Comparison of ENCODE assay signal across 13 mouse cellular contexts in the genomic region with DNA sequence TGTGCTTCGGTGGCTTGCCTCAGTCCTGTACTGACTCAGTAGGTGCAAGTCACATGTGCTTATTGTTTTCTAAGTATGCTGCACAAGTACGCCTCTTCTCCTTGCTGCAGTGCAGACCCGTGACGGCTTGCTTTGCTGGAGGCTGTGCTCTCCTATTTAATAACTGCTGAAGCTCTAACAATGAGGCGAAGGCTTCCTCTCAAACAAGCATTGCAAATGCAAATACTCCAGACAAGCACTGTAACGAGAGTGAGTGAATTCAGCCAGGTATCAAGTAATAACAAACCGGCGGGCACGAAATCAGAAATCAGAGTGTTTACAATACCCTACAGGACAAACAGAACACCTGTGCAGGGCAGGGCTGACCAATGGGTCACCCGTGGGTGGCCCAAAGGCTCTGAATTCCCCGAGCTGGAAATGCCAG. TPM values are rescaled to one million over a fixed set of nuclear protein-coding genes. Genes with fewer than 3 reads are reported as not detected.
DNase-seq lines count a peak whose midpoint lies in the region; ATAC-seq and TF ChIP-seq lines count a peak whose summit lies in the region.
"Had no signal": no experiment of that assay in that cellular context is flagged by ENCODE, and none has a peak within 500 bp of the region (broad histone marks: within the 10 kb centered on the region; RNA-seq: fewer than 3 reads in every experiment).

No protein-coding gene starts in this region.

- no peak for TF ChIP-seq CTCF in hindbrain, postnatal 0 days (IDR thresholded peaks at IDR 0.05; ENCODE audit: low read depth)

- no peaks in the 10 kb centered on the region for H3K9me3 ChIP-seq in forebrain, embryonic 16.5 days (ENCODE audit: control insufficient read depth, low read length)
- H3K9me3 ChIP-seq in hindbrain, postnatal 0 days (ENCODE audit: low read length): no peaks in the 10 kb centered on the region
- H3K9me3 ChIP-seq in neural tube, embryonic 14.5 days (ENCODE audit: control insufficient read depth, low read length): no peaks in the 10 kb centered on the region
- H3K9me3 ChIP-seq: heart, embryonic 15.5 days had no signal

- H3K9ac ChIP-seq in forebrain, embryonic 16.5 days (replicated peaks; ENCODE audit: low read depth, low read length): no peak overlapping the region
- H3K9ac ChIP-seq in hindbrain, postnatal 0 days (replicated peaks; ENCODE audit: low read length): no peak overlapping the region
- no peak overlapping the region for H3K9ac ChIP-seq in neural tube, embryonic 14.5 days (replicated peaks; ENCODE audit: low read depth, low read length)
- H3K9ac ChIP-seq: heart, embryonic 15.5 days; midbrain, embryonic 12.5 days had no signal

- peaks cover 3% of the 10 kb centered on the region; the same call in 1 of the 2 replicates for H3K4me1 ChIP-seq in forebrain, embryonic 16.5 days (replicated peaks; ENCODE audit: control insufficient read depth, insufficient read depth, low read length)
- H3K4me1 ChIP-seq in hindbrain, postnatal 0 days (ENCODE audit: insufficient read depth, low read length): no peaks in the 10 kb centered on the region
- H3K4me1 ChIP-seq in neural tube, embryonic 14.5 days (ENCODE audit: control insufficient read depth, insufficient read depth, low read length): no peaks in the 10 kb centered on the region
- H3K4me1 ChIP-seq: heart, embryonic 15.5 days had no signal

- H3K4me3 ChIP-seq in forebrain, embryonic 16.5 days (replicated peaks; ENCODE audit: low read length): no peak overlapping the region
- H3K4me3 ChIP-seq in hindbrain, postnatal 0 days (ENCODE audit: low read length): no peak overlapping the region
- no peak overlapping the region for H3K4me3 ChIP-seq in neural tube, embryonic 14.5 days (ENCODE audit: low read depth, low read length)
- H3K4me3 ChIP-seq: gastrocnemius, adult 2 months; heart, embryonic 15.5 days; midbrain, embryonic 12.5 days had no signal

- H3K27ac ChIP-seq in forebrain, embryonic 16.5 days (ENCODE audit: low read length): no peak overlapping the region
- no peak overlapping the region for H3K27ac ChIP-seq in hindbrain, postnatal 0 days
- H3K27ac ChIP-seq in neural tube, embryonic 14.5 days (ENCODE audit: low read depth, low read length): no peak overlapping the region
- H3K27ac ChIP-seq: gastrocnemius, adult 2 months; heart, embryonic 15.5 days; midbrain, embryonic 12.5 days had no signal

- no peaks in the 10 kb centered on the region for H3K36me3 ChIP-seq in forebrain, embryonic 16.5 days (ENCODE audit: control insufficient read depth, insufficient read depth)
- no peaks in the 10 kb centered on the region for H3K36me3 ChIP-seq in hindbrain, postnatal 0 days (ENCODE audit: insufficient read depth, low read length)
- no peaks in the 10 kb centered on the region for H3K36me3 ChIP-seq in neural tube, embryonic 14.5 days (ENCODE audit: control insufficient read depth, insufficient read depth, low read length)
- H3K36me3 ChIP-seq: heart, embryonic 15.5 days; midbrain, embryonic 12.5 days had no signal

- ATAC-seq in forebrain, embryonic 16.5 days: peak; percentile 47
- peak; percentile 58; the same call in 1 of the 2 replicates for ATAC-seq in hindbrain, postnatal 0 days
- peak; percentile 24; the same call in 1 of the 2 replicates for ATAC-seq in neural tube, embryonic 14.5 days (ENCODE audit: low read depth)
- ATAC-seq: intestine, postnatal 0 days had no signal

- no peaks in the 10 kb centered on the region for H3K27me3 ChIP-seq in forebrain, embryonic 16.5 days (replicated peaks; ENCODE audit: control insufficient read depth, insufficient read depth, low read length)
- no peaks in the 10 kb centered on the region for H3K27me3 ChIP-seq in hindbrain, postnatal 0 days (ENCODE audit: insufficient read depth, low read length)
- H3K27me3 ChIP-seq in neural tube, embryonic 14.5 days (ENCODE audit: control insufficient read depth, insufficient read depth, low read length): no peaks in the 10 kb centered on the region
- H3K27me3 ChIP-seq: heart, embryonic 15.5 days had no signal

- intact Hi-C loops in left cerebral cortex, postnatal 14 days (cut with DNase I): no loop called here

- DNase-seq in left cerebral cortex, postnatal 14 days (ENCODE audit: low spot score in 2 of 2): peak; percentile 34 to 37
- DNase-seq in left cerebral cortex, adult 11 months (ENCODE audit: low spot score): no peak
- DNase-seq in hindbrain, postnatal 0 days (ENCODE audit: low spot score): peak; percentile 49
- DNase-seq in gastrocnemius, postnatal 25 days: no peak
- no peak for DNase-seq in heart, adult 18-20 months
- DNase-seq: cerebellum, adult 9-11 months; gastrocnemius, adult 2 months had no signal

- no peak overlapping the region for H3K4me2 ChIP-seq in forebrain, embryonic 16.5 days (ENCODE audit: low read length)
- no peak overlapping the region for H3K4me2 ChIP-seq in hindbrain, postnatal 0 days (ENCODE audit: low read depth, low read length)
- H3K4me2 ChIP-seq in neural tube, embryonic 14.5 days (ENCODE audit: low read depth, low read length): no peak overlapping the region
- H3K4me2 ChIP-seq: heart, embryonic 15.5 days; liver, embryonic 11.5 days; midbrain, embryonic 12.5 days had no signal

- 52% methylated on average over 11 of the region's 11 CpGs for WGBS in forebrain, embryonic 16.5 days
- 51% methylated on average over 11 of the region's 11 CpGs for WGBS in hindbrain, postnatal 0 days
- 65% methylated on average over 11 of the region's 11 CpGs for WGBS in neural tube, embryonic 14.5 days

RNA-seq across cellular contexts. Expression of a gene that starts 12.0 kb away (rescaled TPM):
- 10 to 100 TPM; 84.1 to 87.9 TPM for total RNA-seq in left cerebral cortex, postnatal 14 days (2021)
- 11.9 and 12.1 TPM in 2 replicates for polyA plus RNA-seq in forebrain, embryonic 16.5 days (2015; fragmentation: Nextera tagmentation; extraction: Ambion mirVana)
- 52.7 and 67.1 TPM in 2 replicates for total RNA-seq in hindbrain, postnatal 0 days (2014; rRNA removed)
- 9.6 and 11.0 TPM in 2 replicates for polyA plus RNA-seq in hindbrain, postnatal 0 days (2015; fragmentation: Nextera tagmentation; extraction: Ambion mirVana)
- 18.1 and 19.2 TPM in 2 replicates for polyA plus RNA-seq in neural tube, embryonic 14.5 days (2014; fragmentation: Nextera tagmentation; extraction: Ambion mirVana)
- 10 to 100 TPM; 34.0 to 38.1 TPM for total RNA-seq in gastrocnemius, postnatal 25 days (2021)
- 10 to 100 TPM; 40.5 to 45.0 TPM for total RNA-seq in heart, adult 18-20 months (2021)

Comparison
In these comparisons a context has a peak if more than half of its experiments do, and no peak if none do; other contexts are left out.
1. DNase-seq: peak in left cerebral cortex, postnatal 14 days (2 of 2) and hindbrain, postnatal 0 days (single experiment); none in left cerebral cortex, adult 11 months (single experiment), gastrocnemius, postnatal 25 days (single experiment) and heart, adult 18-20 months (0 of 2).
2. Peak in every context shown above with its lines, with median percentiles within 50 percentile points of each other: ATAC-seq.